Mouse (Mus musculus): ENCODE measurements around the gene Gucy2d.

Gucy2d gene

GRCm38 (mm10) chr7:98490328-98490727 is 50.1 kb downstream of the Gucy2d start:
- DNase-seq (ENCODE audit: low spot score), result no peak

- no peak for DNase-seq (ENCODE audit: low spot score)
Measured at GRCm38 (mm10) chr7:98490911-98491310, 50.7 kb downstream of the Gucy2d start.

- DNase-seq (ENCODE audit: low spot score), result no peak
Measured at GRCm38 (mm10) chr7:98491451-98492200, 51.4 kb downstream of the Gucy2d start.

- no peak for DNase-seq (ENCODE audit: low spot score)
Measured at GRCm38 (mm10) chr7:98492331-98492730, 52.1 kb downstream of the Gucy2d start.

GRCm38 (mm10) chr7:98493307-98493706 is 53.1 kb downstream of the Gucy2d start:
- no peak for DNase-seq (ENCODE audit: low spot score)

GRCm38 (mm10) chr7:98493901-98494480 is 53.8 kb downstream of the Gucy2d start:
- DNase-seq (ENCODE audit: low spot score), result no peak

GRCm38 (mm10) chr7:98495591-98495990 is 55.4 kb downstream of the Gucy2d start:
- no peak for DNase-seq (ENCODE audit: low spot score)

- no peak for DNase-seq (ENCODE audit: low spot score)
Measured at GRCm38 (mm10) chr7:98497451-98497850, 57.2 kb downstream of the Gucy2d start.

- DNase-seq (ENCODE audit: low spot score), result no peak
Measured at GRCm38 (mm10) chr7:98498101-98498500, 57.9 kb downstream of the Gucy2d start.

- no peak for DNase-seq (ENCODE audit: low spot score)
Measured at GRCm38 (mm10) chr7:98498656-98499560, 58.7 kb downstream of the Gucy2d start.

- DNase-seq (ENCODE audit: low spot score), result no peak
Measured at GRCm38 (mm10) chr7:98499561-98500292, 59.5 kb downstream of the Gucy2d start.

GRCm38 (mm10) chr7:98500470-98500869 is 60.3 kb downstream of the Gucy2d start:
- DNase-seq (ENCODE audit: low spot score), result no peak

GRCm38 (mm10) chr7:98501078-98501477 is 60.9 kb downstream of the Gucy2d start:
- no peak for DNase-seq (ENCODE audit: low spot score)

GRCm38 (mm10) chr7:98502921-98503320 is 62.7 kb downstream of the Gucy2d start:
- DNase-seq (ENCODE audit: low spot score), result no peak

GRCm38 (mm10) chr7:98503951-98504647 is 63.9 kb downstream of the Gucy2d start:
- DNase-seq (ENCODE audit: low spot score), result no peak

- no peak for DNase-seq (ENCODE audit: low spot score)
Measured at GRCm38 (mm10) chr7:98504726-98505314, 64.6 kb downstream of the Gucy2d start.

GRCm38 (mm10) chr7:98505664-98506063 is 65.4 kb downstream of the Gucy2d start:
- no peak for DNase-seq (ENCODE audit: low spot score)

- no peak for DNase-seq (ENCODE audit: low spot score)
Measured at GRCm38 (mm10) chr7:98510961-98511958, 71.0 kb downstream of the Gucy2d start.

GRCm38 (mm10) chr7:98513251-98513650 is 73.0 kb downstream of the Gucy2d start:
- no peak for DNase-seq (ENCODE audit: low spot score)

- DNase-seq (ENCODE audit: low spot score), result no peak
Measured at GRCm38 (mm10) chr7:98522576-98522975, 82.4 kb downstream of the Gucy2d start.
